Mouse (Mus musculus): Measurements from ENCODE around the gene Btbd9.

DNA sequence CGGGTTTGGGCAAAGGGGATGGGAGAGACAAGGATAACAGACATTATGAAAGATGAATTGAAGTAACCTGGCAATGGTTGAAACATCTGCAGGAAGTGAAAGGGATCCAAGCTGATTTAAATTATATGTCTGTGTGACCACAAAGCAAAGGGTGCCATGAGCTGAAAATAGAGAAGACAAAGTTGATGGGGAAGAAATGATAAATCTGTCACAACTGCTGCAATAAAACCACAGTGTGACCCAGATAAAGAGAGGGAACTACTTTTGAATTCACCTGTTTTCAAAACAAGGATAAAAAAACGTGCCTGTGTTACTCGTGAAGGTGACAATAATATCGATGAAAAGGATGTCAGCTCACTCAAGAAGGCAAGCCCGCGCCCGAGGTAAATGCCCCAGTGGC lies 156.8 kb downstream of the Btbd9 start:
- TF ChIP-seq POLR2A (IDR thresholded peaks at IDR 0.05; ENCODE audit: insufficient read length, low read depth) (no peak), MYOD1 (IDR thresholded peaks at IDR 0.05; ENCODE audit: control insufficient read depth in 1 of 3, insufficient read length in 2 of 3, low read depth in 2 of 3) (no peak), TCF3 (IDR thresholded peaks at IDR 0.05; ENCODE audit: insufficient read length, low read depth) (no peak), MAX (IDR thresholded peaks at IDR 0.05; ENCODE audit: low read depth) (no peak)
